Mouse (Mus musculus) retina, postnatal 1 day (tissue): ENCODE data around the gene Mmp2.
"Not testable (repeated sequence)": the region's sequence is repeated elsewhere in the genome, so short reads cannot be mapped to it uniquely, and the experiment has no call there.

Experiments
- DNase-seq: peaks from one replicate; pipeline ENCODE4 v3.0.0-alpha.2; 2012

The Mmp2 gene

DNA sequence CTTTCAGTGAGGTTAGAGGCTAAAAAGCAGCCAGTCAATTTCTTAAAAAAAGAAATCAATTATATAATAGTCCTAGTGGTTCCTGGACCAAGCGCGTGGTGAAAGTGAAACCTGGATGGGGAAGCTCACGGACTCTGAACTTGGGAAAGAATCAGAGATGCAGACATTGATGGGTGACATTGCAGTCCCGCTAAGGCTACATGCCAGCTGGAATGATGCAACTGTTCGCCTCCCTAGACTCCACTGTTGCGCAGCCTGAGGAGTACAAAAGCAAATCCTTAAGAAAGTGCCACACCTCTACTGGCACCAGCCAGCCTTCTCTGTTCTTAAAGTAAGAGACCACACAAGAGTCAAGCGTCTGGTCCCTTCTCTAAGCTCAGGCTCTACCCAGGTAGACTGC is 12.8 kb downstream of the Mmp2 start:
- DNase-seq, result no peak

DNA sequence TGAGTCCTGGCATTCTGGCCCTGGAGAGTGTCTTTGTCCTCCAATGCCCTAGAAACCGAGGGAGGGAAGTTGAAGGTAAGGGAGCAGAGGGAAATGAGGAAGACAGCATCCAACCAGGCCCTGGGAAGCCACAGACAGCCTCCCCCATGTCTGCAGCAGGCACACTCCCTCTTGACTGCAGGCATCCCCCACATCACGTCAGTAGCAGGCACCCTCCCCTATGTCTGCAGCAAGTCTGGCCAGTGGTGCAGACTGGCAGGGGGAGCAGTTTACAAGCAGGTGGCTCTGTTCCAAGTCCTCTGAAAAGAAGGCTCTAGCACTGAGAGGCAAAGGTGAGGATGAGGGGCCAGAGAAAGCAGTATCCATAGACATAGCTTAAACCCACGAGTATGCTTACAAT is 19.6 kb downstream of the Mmp2 start:
- DNase-seq, result peak; percentile 55

DNA sequence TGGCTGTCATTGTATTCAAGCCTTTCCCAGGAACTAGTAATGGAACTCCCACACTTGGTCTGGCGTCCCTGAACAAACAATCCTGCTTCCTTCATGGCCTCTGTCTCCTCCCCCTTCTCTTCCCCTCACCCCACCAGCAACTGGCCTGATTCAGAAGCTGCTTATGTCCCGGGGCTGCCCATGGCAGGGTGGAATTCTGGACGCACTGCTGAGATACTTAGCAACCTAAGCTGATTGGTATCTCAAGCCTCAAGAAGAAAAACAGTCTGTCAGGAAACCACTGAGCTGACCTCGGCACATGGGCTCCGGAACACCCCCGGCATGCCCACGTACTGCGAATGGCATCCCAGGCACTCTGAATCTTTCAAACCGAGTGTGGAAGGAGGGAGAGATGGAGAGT is 20.2 kb downstream of the Mmp2 start:
- DNase-seq, result peak; percentile 86

DNA sequence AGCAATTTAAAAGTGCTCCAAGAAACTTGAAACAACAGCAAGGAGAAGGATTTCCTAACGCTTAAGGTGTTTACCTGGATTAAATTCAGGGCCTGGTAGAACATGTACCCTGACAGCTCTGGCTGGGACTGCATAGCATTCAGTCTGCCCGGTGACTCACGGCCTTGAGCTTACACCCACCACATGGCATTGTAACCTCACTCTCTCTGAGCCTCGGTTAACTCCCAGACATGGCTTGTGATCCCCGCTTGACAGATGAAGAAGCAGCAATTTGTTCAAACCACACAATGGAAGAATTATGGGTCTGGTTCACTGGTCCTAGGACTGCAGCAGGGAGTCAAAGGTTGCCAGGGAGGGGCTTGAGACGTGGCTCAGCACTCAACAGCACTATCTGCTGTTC is 22.2 kb downstream of the Mmp2 start:
- DNase-seq, result peak; percentile 18

DNA sequence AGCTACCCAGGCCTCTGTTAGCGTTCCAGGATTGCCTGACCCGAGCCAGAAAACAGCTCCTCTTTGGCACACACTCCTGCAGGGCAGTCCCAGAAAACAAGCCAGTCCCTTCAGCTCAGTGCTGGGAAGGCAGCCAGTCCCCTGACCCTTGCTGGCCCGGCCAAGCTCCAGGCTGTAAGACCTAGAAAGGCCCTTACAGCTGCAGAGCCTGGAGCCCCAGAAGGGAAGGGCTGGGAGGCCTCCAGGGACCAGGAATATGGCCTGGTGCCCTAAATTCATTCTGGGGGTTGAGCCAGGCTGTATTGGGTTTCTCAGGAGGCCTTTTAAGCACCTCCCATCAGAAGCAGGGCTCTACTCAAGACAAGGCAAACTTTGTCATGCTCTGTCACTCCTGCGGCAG is 23.1 kb downstream of the Mmp2 start:
- DNase-seq, result peak; percentile 60

DNA sequence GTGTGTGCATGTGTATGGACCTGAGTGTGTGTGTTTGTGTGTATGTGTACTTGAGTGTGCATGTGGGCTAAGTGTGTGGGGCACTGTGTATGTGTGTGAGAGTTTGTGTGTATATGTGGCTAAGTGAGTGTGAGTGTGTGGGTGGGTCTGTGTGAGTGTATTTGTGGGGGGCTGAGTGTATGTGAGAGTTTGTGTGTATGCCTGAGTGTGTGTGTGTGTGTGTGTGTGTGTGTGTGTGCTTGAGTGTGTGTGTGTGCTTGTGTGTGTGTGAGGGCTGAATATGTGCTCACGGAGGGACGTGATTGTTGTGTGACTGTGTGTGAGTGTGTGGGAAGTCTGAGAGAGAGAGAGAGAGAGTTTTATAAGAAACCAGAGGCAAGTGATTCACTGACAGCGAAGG is 24.3 kb downstream of the Mmp2 start:
- no peak for DNase-seq

DNA sequence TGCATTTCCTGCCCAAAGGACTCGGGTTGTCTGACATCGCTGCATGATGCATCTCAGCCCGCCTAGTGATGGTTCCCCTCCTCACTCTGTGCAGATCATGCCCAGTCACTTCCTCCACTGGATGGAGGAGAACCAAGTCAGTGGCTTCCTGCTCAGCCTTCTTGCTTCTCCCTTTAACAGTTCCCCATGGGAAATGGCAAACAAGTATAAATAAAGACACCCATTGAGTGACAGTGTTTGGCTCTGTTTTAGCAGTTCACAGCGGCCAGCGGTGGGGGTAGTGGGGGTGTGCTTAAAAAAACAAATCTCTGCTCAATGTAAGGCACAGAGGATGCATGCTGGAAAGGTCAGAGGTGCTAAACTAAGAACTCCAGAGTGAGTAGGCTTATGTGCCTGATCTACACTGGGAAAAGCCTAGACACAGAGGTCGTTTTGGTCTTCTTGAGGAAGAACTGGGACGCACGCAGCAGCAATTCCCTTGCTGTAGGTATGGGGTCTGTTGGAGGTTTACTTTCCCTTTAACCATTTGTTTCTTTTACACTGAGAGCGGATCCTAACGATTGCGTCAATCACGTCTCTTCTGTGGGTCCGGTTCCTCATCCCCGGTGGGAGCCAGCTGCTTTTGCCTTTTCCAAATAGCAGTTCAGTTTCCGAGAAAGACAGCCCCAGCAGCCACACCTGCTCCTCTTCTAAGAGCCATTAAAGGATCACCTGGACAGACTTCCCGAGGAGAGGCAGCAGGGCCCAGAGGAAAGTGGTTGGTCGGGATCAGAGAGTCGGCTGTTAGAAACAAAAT is 26.3 kb downstream of the Mmp2 start:
- DNase-seq, result no peak

DNA sequence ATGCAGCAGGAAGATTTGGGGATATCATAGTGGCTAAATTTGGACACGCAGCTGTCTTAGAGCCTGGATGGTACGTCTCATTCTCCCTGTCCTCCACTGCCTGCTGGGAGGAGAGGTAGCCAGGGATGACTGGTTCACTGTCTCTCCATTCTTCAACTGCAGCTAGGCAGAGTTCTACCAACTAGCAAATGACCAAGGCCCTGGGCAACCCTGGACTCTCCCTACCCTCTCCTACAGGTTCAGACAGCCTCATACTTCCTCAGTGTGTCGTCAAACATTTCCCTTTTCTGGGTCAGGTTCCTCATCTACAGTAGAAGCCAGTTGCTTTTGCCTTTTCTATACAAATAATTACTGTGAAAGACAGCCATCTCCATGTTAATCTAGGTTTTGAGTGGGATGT is 27.6 kb downstream of the Mmp2 start:
- no peak for DNase-seq

DNA sequence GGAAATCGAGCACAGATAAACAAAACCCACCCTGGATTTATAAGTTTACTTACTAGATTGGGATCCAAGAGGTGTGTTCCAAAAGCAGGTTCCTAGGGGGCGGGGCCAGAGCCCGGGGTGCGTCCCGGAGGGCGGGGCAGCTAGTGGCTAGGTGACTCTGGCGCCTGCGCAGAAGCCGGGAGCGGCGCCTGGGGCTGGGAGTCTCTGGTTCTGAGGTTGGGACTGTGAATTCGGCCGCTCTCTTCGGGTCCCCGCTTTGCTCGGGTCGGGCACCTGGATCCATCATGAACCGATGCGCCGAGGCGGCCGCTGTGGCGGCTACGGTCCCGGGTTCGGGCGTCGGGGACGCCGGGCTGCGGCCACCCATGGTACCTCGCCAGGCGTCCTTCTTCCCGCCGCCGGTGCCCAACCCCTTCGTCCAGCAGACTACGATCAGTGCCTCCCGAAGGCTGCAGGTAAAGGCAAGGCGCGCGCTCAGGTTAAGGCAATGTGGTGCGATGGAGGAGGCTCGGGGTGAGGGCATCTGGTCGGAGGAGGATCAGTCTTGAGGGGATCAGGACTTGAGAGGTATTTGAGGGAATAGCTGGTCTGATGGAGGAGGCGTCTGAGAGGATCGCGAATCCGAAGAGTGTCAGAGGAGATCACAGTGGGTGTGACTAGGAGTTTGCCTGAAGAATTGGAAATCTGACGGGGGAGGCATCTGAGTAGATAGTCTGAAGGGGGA is 28.2 kb downstream of the Mmp2 start, which contains the start of gene Lpcat2:
Gene Lpcat2, plus strand, starts transcription at position 169 of the 724 bp plus-strand sequence.
- peak; percentile 71 for DNase-seq

DNA sequence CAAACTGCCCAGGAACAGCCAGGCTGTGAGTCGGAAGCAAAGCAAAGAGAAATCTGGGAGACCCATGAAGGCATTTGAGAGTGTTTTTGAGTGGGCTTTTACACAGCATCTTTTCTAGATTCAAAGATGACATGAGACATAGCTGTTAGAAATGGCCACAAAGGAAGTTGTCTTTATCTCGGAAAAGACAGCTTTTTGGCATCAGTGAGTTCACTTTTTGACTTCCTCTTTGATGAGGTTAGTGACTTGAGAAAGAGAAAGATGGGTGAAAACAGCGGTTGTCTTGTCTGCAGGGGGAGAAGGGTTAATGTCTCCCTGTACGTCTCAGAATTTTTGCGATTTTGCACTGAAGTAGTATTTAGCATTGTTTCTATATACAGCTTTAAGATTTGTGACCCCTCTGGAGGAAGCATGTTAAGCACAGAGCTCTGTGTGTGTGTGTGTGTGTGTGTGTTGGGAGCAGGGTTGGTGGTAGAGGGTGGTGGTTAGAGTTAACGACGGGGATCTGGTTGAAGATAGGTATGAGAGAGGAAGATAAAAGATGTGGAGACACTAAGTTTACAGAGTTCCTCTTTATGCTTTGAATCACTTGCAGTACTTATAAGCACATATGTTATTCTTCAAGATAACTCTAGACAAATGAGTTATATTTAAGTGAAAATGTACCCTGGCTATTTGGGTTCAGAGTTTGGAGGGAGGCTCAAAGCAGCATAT is 29.3 kb downstream of the Mmp2 start:
- no peak for DNase-seq

DNA sequence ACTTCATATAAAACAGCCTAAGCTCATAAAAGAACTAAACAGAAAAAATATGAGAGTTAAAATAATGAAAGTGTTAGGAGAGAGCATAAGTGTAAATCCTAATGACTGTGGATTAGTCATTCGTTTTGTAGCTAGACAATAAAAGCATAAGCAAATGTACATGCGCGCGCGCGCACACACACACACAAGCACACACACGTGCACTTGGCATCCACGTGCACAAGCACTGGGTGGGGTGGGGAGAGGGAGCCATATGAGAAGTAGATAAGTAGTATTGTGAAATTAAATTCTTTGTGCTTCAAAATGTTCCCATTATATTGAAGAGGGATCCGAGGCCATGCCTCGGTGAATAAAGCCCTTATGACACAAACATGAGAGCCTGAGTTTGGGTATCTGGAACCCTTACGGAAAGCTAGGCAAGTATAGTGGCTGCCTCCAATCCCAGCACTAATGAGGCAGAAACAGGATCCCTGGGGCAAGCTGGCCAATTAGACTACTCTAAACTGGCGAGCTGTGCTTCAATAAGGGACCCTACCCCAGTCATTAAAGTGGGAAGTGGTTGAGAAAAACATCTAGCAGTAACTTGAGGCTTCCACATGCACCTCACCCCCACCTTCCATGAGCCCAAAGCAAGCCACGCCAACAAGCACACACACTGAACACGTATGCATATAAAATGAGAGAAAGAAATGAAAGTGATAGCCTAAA is 31.5 kb downstream of the Mmp2 start:
- DNase-seq, result peak; percentile 34

DNA sequence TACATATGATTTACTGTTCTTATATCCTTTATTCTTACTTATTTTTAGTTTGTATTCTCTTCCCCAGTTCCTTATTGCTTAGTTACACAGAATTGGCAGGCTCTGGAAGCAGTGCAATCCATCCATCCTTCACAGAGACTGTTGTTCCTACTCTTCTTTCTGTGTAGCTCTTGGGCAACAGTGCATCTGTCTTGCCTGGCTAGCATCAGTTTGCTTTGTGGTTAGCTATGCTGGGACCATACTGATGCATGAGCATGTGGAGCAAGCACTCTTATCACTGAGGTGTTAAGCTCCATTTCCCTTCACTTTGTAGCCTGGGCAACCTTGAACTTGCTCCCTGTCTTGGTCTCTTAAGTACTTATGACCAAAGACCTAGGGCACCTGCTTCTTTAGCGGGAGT is 34.9 kb downstream of the Mmp2 start:
- DNase-seq, result no peak

DNA sequence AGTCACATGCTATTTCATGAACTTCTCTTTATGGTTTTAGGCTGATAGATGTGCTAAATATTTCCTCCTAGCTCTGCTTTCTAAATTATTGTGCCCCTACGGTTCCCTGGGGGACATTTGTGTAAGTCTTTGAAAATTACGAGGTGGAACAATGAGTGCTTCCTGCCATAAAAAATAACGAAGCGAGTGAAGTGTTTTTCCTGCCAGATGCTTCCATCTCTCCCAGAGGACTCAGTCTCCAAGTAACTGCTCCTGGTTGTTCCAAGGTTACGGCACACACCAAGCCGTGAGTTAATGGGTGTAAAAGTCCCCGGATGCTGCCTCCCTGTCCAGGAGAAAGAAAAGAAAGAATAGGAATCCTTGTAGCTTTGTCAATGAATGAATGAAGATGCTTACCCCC is 43.2 kb downstream of the Mmp2 start:
- no peak for DNase-seq

DNA sequence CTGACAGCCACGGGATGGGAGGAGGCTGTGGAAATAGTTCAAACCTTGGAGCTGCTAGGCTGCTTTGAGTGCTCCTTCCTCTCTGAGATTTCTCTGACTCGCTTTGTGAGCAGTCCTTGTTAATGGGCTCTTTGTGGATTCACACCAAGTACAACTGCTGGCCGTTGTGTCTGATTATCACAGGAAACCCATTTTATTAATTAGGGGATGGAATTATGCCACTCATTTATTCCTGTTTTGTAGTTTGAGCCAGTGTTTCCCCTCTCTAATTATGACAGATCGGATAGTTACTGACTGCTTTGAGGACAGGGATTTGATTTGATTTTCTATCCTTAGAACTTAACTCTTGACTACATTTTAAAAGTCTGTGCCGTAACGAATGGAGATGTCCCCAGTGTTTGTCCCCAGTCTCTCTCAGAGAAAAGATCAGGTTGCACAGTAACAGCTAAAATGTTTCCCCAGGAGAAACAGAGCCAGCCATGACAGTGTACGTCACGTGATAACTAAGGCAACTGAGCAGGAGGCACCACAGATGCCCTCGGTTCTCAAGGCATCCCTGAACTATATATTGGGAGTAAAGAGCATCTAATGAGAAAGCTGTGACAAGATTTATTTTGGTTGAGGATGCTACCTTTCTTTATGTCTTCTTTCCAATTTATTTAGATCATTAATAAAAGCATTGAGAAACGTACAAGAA is 45.1 kb downstream of the Mmp2 start:
- peak; percentile 41 for DNase-seq

DNA sequence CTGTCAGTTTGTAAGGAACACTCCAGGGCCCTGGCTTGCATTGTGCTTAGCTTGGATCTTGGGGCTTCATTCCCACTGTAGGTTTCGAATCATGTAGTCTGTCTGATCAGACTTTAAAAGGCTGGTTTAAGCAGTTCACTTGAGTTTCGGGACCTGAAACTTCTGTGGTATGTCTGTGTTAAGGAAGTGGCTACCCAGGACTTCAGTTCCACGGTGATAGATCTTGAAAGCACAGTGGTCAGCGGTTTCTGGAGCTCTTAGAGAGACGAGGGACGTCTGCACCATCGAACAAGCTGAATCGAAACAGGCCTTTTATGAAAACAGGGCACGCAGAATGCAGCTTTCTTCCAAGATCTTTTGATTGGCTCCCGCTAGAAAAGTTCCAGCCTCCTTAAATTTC is 48.7 kb downstream of the Mmp2 start:
- no peak for DNase-seq

DNA sequence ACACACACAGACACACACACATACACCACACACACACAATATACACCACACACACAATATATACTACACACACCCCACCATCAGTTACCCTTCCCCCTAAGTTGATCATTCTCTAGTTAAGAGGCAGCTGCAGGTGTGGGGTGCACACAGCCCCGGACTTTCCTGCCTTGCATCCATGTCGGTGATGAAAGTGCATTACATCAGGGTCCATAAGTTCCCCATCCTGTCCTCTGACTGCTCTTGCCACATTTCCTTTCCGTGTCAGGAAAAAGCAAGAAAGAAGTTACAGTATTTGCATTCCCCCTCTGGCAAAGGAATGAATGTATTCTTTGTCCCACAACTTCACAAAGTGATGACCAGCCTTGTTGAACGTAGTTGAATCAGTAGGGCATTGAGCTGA is 54.2 kb downstream of the Mmp2 start:
- no peak for DNase-seq

DNA sequence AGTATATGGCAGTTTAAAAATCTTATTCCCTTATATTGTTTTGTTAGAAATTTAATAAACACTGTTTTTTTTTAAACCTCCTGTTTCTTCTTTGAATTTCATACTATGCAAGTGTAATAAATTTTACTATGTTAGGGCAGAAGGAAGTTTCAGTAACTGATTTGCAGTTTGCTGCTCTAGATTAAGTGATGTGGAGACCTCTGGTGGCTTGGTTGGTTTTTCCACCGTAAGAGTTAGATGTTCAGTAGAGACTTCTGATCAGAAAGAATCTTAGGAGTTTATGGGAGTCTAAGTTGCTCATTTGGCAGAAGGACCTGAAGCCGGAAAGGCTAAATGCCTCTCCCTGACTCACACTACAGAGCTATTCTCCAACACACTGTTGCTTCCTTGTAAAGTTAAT is 56.7 kb downstream of the Mmp2 start:
- DNase-seq, result no peak

DNA sequence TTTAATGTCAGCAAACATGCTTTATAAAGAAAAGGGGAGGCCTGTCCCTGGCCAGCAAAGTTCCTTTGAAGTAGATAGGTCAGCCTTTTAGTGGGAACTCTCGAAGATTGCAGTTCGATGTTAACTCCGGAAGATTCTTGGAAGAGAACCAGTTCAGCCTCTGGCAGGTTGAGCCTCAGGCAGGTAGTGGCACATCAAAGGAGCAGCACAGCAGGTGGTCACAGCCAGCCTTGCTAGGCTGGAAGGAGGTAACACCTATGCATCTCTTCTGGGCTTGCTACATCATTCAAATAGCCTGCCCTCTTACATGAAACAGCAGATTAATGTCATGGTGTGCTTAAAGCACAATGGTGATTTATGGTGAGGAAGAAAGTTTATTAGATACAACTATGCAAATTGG is 65.1 kb downstream of the Mmp2 start:
- not testable (repeated sequence) for DNase-seq

DNA sequence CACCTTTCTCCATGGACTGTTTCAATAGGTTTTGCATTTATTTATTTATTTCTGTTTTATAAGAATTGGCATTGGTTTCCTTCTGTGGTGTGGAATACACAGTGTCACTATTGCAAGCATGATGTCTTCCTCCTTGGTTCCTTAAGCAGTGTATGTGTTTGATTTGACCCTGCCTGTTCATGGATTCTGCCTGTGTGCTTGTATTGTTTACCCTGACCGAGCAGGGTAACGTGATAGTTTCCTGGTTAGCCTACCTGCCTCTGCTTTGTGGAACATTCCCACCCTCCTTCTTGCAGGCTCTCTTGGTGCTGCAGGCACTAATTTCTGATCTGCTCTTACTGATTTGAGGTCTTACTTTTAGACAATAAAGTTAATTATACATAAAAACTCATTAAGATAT is 66.8 kb downstream of the Mmp2 start:
- DNase-seq, result no peak

DNA sequence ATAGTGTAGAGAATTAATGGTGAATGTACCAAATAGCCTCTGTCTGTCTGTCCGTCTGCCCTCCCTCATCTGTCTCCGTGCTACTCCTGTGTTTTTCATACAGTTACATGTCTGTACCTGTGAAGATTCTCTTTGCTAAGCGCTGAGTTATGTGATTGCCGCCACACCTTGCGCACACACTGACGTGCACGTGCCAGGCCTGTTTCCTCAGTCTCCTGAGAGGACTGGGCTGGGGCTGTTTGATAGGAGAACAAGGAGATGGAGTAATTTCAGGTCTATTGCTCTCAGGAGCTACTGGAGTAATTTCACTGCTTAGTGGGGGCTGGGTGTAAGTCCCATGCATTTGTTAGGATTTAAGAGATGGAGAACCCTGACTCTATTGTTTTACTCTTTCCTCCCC is 68.0 kb downstream of the Mmp2 start:
- DNase-seq, result no peak

DNA sequence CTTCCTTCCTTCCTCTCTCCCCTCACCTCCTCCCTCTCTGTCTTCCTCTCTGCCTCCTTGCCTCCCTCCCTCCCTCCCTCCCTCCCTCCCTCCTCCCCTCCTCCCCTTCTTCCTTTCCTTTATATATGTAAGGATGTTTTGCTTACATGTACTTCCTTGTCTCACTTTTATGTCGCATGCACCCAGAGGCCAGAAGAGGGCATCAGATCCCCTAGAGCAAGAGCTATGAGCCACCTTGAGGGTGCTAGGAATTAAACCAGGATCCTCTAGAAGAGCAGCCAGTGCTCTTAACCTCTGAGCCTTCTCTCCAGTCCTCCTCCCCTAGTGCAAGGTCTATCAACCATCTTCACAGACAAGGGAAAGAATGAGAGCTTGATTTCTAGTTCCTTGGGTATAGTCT is 69.0 kb downstream of the Mmp2 start:
- DNase-seq, result no peak

DNA sequence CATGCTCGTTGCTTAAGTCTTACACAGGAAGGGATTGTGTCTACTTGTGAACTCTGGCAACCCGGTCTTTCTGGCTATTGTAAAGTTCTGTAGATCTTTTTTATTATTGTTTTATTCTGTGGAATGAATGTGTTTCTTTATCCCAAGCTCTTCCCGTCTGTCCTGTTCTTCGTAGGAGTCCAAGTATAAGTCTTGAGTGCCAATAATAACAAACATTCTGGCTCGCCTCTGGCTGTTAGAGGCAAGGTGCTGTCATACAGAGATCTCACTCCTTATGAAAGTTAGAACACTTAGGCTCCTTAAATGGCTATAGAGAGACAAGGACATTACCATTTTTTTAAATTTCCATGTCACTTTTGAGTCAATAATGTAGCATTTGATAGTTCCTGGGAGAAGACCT is 69.5 kb downstream of the Mmp2 start:
- DNase-seq, result no peak

DNA sequence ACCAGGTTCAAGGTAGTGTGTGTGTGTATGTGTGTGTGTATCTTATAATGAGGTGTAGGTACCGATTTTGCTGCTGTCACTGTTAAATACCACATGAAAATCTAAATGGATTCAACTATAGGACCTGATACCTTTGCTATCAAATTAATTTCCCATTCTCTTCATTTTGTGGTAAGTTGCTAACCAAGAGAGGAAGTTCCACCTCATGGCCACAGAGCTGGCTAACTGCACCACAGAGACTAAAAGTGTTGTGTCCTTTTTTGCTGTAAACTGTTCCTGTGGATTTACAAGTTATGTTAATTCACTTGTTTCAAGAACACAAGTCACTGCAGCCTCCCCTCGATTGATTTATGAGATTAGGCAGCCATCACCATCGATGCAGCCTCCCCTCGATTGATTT is 70.7 kb downstream of the Mmp2 start:
- no peak for DNase-seq
